Mouse (Mus musculus): ENCODE measurements around the gene Slc38a11. TPM values are rescaled to one million over a fixed set of nuclear protein-coding genes. Genes with fewer than 3 reads are reported as not detected.

Gene Slc38a11
- total RNA-seq, 2 experiments from 2014 or later = 2.3 to 2.4 TPM

Small RNAs within 50 kb of the gene (microRNA-seq; reads per million reads assigned to microRNA genes)
- 0 reads per million in 2 experiments for gene Mir6337

Other genes starting within 250 kb of the Slc38a11 start
- 1 to 10 TPM; 6.3 to 6.6 TPM for gene Cobll1, start 124.6 kb downstream of the Slc38a11 start, total RNA-seq (2021)
- gene Scn3a, start 203.6 kb upstream of the Slc38a11 start, total RNA-seq (2021) = 10 to 100 TPM; 32.5 to 42.1 TPM

All from left cerebral cortex, postnatal 25 days (tissue).